Mouse (Mus musculus) cerebellum, postnatal 10 days (tissue): Measurements from ENCODE around the gene Kcna1.

Experiments used
- DNase-seq, 2 experiments: peaks; one replicate each; pipeline ENCODE4 v3.0.0; 2021; ENCODE audit warnings: mixed read lengths in 2 of 2

Gene Kcna1

DNA sequence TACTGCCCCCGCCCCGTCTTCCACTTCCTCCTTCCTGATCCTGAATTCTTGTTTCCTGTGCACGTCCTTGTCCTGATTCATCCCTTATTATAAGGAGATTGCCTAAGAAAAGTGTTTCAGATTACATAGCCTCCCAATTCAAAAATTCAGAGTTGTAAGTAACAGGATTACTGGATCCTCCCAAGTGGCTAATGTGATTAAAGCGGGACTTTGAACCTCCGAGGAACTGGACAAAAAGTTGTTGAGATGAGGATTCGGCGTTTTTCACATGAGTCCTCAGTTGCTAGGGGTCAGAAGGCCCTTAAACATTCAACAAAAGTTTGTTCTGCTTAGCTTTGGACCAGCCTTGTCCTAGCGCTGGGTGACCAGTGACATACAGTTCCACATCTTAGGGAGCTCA is at the start of gene Kcna1:
Gene Kcna1, minus strand, starts transcription at position 4 of the 400 bp plus-strand sequence.
- DNase-seq, result no peak

DNA sequence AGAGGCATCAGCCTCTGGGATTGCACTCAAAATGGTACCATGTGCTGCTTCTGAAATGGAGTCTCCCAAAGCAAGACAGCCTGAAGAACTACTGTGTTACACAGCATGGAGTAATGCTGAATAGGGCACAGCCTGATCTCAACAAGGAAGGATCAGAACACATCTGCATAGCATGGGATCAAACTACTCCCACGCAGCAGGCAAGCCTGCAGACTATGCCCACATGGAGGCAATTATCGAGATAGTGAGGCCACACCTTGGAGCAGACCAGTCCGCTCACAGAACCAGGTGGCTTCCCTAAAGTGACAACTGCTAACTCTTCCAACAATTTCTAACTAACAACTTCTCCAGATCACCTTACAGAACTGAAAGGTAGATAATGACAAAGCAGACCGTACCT is 40.9 kb upstream of the Kcna1 start:
- no peak for DNase-seq

DNA sequence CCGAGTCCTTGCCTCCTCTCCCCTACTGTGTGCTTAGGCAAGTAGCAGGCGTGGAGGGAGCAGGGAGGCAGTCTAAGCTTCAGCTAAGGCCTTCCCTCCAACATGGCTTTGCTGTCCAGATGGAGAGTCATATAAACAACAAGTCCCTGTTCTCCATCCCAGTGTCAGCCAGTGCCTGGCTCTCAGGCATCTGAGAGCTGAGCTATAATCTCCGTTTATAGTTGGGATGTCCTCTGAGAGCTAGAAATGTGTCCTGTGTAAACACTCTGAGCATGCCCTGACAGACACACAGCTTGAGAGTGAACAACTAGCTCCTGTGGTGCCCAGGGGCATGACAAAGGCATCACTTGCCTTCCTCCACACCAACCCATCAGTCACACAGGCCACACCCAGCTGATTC is 39.0 kb upstream of the Kcna1 start:
- no peak for DNase-seq

DNA sequence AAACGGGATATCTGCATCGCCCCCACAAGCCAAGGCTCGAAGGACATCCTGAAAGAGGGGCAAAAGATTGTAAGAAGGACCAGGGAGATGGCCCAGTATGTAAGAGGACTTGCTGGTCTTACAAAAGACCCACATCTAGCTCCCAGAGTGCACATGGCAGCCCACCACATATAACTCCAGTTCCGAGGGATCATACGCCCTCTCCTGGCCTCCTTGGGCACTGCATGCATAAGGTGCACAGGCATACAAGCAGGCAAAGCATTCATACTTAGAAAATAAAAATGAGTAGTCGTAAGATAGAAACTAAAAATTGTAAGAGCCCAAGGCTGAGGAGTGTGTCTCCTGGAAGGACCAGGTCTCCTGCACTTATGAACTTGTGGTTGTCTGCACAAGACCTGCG is 32.8 kb upstream of the Kcna1 start:
- DNase-seq, result peak; percentile 82 to 87

DNA sequence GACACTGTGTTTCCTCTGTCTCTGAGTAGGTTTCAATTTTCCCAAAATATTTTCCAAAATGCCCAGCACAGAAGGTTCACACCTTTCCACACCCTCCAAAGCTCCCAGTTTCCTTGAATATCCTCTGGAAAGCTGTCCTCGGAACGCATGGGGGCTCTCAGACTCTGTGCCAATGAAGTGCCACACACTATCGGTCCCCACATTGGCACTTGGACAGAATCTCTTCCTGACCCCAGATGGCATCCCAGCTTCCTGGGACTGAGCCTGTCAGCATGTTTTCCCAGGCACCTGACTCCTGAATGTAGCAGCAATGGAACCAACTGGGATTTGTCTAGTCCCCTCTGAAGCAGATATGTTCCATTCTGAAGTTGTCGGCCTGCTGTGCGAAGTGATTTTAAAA is 20.8 kb upstream of the Kcna1 start:
- peak; percentile 89 to 91 for DNase-seq

DNA sequence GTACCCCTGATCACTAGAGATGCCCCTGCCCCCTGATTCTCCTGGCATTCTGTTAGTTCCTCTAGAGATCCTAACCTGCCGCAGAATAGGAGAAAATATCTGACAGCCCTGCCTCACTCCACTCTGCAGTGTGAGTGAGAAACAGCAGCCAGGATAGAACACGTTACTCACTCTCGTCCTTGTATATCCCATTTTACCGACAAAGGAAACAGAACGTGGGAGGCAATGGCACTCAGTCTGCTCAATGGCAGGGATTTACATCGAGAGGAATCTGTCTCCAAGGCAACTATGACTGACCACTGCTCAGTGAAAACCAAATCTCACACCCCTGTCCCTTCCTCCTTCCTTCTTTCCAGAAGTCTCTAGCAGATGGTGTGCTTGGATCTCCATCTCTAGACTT is 19.9 kb upstream of the Kcna1 start:
- DNase-seq, result no peak

DNA sequence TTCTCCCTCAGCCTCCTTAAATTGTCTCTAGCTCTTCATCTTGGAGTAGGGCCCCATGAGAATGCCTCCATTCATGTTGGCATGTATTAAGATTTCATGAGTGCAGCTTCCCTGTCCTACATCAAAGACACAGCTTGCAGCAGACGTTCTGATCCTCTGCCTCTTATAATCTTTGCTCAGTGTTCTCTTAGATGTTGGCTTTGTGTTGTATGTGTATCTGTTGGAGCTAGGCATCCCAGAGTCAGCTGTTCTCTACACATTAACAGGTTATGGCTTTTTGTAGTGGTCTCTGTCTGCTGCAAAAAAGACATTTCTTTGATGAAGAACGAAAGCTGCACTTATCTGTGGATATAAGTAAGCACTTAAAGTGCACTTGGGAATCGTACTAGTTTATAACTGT is 18.4 kb upstream of the Kcna1 start:
- DNase-seq, result no peak

DNA sequence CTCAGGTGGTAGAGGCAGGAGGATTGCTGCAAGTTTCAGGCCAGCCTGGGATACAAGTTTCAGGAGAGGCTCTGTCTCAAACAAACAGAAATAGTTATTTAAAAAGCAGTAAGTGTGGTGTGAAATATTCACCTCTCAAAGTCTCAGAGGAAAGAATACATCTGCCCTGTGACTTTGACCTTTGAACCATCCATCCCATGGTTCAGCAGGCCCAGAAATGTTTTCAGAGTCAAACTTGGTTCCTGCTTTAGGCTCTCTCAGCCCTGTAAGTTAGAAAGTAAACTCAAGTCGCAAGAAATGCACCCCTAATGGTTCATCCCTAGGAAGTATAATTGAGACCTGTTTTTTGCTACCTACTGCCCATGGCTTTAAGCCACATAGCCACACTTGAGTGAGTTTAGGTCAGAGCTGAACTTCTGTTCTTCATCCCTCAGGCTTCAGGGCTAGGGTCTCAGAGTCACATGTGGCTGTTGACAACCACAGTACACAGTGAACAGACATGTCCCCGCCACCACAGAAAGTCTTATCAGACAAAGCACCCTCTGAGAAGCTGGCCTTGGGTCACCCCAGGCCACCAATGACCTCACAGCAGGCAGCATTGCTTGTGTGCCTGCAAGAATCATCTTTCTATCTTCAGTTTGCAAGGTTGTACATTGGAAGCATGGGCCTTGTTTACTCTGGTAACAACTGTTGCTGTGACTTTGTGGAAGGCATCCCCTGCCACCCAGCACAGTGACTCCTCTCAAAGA is 11.6 kb upstream of the Kcna1 start:
- no peak for DNase-seq

DNA sequence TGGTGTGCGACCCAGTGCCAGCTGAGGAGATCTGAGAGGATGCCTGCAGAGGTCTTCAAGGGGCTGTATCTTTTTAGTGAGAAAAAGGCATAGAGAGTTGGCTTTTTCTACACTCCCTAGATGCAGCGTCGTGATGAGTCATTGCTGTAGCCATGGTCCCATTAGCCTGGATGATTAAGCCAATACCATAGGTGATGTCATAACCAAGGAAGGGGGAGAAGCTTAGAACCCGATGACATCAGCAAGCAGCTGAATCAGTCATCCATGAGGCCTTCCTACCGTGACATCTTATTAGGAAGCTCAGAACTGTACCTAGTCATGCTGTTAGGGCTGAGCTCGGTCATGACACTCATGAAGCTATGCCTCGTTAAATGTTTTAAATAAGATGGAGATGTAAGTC is 7.4 kb upstream of the Kcna1 start:
- DNase-seq, result no peak

DNA sequence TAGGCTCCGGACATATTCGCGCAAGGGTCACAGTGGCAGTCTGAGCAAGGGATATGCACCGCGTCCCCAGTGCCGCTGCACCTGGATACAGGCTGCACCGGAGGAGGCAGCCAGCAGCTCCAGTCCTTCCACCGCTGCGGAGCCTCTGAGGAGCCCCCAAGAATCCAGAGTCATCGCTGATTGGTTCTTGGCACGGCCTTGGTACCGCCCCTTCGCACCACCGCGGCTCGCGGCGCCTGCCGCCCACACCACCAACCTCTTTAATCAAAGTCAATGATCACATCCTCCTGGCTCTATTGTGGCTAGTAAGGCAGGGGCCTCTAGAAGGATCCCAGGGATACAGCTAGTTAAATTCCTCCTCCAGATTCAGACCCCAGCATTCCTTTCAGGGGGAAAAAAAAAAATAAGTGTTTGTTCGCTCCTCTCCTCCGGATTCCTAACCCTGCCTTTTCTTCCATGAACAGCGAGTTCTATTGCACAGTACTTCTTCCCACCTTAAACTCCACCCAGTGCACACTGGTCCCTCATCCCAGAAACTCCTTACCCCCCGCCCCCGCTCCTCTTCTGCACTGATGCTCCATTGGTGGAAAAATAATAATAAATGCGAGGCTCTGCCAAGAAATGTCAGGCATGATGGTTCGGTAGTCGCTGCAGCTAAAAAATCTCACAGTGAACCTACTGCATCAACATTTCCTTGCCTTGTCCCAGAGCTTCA is 383 bp downstream of the Kcna1 start:
- peak; percentile 87 to 91 for DNase-seq

DNA sequence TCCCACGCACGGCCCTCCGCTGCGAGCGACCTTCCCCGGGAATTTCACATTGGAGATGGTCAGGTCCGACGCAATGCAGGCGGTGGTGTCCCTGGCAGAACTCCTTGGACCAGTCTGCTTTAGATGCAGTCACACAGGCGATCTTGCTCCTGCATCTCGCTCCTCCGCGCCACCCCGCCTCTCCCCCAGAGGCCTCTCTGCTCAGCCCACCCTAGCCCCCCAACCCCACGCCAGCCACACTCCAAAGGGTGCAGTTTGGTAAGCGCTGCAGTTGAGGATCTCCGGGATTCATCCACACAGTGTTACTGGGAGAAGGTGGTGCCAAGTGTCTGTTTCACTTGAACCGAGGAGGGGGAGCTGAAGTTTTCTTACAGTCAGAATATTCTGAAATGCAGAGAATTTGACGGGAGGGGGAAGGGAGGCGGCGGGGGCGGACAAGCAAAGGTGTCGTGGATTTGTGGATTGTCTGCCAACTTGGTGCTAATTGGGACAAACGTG is 1.1 kb downstream of the Kcna1 start:
- peak; percentile 84 for DNase-seq

DNA sequence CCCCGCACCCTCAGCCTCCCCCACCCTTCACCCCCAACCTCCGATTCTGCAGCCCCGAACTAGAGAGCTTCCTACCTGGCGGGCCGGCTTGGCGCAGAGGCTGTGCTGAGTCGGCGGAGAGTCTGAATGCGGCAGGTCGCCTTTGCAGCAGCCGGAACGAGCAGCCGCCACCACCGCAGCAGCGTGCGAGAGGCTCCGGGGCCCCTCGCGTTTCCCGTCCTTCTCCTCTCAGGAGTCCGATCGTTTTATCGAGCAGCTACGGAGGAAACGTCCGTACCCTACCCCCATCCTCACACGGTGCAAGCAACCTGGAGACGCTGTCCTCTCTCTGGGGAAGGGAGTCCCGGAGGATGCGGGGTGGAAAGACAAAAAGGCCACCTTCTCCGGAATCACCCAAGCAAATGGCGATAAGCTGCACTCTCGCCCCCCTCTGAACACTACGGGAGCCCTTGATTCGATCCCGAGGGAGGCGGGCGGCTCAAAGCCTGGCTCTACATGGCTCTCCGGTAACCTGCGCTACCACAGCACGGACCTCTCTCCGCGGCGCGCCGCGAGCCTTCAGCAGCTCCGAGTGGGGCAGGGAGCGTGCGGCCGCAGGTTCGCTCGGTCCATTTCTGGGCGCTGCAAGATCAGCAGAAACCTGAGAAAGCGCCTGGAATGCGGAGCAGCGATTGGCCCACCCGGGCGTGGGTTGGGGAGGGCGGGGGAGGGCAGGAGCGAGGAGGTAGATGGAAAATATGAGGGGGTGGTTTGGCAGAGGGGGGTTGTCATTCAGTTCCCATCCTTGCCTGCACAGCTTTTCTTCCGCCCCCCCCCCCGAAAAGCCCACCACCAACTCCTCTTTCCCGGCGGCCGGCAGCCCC is 1.8 kb downstream of the Kcna1 start:
- DNase-seq, result peak; percentile 87 to 88

DNA sequence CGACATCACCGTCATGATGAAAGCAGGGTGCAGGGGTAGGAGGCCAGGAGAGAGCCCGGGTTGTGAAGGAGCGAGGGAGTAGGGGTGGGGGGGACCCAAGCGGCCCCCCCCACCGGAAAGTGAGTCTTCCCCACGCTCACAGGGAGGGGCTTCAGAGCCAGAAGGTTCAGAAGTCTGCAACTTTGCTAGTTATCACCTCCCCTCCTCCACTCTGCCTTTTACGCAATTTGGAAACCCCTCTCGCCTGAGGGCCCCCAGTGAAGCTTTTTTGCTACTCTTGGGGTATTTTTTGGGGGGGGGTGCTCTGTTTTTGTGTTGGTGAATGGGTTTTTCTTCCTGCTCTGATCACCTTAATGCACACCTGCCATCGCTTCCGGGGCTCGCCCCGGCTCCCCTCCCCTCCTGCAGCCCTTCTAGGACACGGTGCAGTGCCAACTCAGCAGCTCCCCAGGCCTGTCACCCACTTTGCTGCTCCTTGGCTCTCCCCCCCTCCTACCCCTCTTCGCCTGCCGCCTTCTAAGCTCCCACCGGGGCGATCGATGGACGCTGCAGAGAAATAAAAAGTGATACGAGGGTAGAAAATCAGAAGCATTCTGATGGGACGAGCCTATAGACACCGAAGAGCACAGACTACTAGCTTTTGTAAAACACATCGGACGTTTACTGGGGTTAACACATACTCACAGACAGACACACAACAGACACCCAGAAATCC is 2.7 kb downstream of the Kcna1 start:
- peak; percentile 59 to 60 for DNase-seq

DNA sequence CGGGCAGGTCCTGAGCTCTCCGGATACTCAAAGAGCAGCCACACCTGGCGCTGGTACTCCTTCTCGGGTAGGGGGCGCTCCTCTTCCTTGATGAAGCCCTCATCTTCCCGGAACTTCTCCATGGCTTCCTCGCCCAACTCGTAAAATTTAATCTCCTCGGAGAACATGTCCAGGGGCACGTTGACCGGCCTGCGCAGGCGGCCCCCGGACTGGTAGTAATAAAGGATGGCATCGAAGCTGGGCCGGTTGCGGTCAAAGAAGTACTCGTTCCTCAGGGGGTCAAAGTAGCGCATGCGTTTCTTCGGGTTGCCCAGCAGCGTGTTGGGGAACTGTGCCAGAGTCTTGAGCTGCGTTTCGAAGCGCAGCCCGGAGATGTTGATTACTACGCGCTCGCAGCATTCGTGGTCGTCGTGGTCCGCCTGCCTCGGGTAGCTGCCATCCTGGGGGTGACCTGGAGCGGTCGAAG is 3.3 kb downstream of the Kcna1 start:
- peak; percentile 87 to 88 for DNase-seq

DNA sequence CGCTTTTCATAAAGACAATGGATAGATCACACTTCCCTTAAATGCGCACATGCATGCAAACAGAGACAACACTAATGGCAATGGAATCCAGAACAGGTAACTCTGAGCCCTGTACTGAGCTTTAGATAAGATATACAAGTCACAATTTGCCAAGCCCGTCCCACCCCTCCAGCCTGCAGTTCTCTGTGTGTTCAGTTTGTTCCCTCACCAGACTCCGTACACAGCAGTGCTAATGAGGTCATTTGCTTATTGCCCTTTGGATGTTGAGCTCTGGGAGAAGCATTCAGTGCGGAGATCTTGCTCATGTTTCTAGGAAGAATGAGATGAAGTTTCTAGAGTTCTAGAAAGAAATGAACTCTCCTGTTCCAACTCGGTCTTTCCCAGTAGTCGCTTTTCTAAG is 17.7 kb downstream of the Kcna1 start:
- no peak for DNase-seq

DNA sequence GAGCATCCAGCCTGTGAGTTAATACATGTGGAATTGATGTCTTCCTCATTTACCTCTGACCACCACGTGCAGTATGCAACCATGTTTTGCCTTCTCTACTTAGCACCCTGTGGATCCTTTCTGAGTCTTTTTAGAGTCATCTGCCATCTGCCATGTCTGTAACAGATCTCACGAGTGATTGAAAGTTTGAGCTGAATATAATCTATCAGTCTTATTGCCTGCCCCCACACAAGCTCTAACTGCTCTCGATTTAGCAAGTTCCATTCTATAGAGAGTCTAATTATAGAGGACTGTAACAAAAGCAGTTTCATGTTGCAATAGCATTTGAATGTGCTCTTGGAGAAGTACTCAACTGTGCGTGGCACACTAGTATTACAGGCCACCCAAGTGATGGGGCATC is 27.7 kb downstream of the Kcna1 start:
- DNase-seq, result no peak

DNA sequence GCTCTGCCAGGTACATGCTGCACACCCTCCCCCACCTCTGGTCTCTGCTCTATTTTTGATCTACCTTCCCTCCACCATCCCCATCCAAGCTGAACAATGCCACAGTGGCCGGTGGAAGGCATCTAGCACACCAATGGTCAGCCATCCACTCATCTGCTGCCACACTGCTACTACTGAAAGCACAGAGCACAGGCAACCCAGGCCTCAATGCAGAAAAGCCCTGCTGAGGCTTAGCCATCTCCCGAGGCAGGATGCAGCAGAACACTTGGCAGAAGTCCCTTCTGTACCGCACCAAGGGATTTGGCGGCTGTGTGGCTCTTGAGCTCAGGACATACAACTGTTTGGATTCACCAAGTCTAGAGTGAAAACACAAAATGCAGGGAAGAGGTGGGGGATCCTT is 35.4 kb downstream of the Kcna1 start:
- peak; percentile 41 to 44 for DNase-seq

DNA sequence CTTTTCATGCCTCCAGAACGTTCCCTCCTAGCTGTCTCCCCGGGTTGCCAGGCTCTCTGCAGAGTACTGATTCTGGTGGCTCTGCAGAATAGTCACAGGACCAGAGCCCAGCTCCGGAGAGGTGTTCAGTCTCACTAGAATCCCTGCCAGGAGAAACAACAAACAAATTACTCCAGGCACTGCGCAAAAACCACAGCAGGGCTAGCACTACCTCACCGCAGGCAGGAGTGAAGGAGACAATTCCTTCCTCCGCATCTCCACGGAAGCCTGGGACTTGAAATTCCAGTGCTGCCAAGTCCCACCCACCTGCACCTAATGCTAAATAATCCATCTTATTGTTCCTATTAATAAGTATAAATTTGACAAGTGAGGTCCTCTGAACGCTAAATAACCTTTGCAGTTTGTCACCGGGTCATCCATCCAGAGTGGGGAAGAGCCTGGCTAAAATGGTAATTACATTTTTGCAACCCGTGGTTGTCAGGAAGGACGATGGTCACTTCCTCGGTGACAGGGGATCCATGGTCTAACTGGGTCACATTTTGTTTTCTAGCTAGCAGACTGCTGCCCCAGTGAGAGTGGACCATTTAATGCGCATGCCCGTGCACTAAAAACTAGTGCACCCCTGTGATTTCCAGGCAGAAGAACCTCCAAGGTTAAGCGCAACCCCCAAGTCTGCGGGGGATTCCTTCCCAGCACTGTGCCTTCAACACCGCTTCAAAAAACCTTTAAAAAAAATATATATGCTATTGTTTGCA is 36.8 kb downstream of the Kcna1 start:
- DNase-seq, result no peak

DNA sequence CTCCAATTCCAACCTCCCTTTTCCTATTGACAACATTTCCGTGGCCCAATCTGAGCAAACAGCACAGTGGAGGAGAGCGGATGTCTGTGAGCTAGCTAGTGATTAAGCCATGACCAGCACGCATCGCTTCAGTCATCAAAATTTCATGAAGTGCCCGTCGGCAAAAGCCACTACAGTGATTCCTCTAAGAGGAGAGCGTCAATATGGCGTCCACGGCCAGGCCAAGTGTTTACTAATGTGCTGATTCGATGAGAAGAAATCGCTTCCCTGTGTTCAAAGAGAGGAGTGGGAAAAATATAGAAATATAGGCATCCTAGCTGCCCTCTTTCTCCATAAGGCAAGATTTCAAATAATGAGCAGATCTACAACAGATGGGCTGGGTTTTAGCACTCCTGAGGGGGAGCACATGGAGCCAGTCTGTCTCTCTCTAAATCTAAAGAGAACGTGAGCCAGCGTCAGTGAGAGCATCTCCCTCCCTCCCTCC is 44.3 kb downstream of the Kcna1 start:
- peak; percentile 70 to 72 for DNase-seq

DNA sequence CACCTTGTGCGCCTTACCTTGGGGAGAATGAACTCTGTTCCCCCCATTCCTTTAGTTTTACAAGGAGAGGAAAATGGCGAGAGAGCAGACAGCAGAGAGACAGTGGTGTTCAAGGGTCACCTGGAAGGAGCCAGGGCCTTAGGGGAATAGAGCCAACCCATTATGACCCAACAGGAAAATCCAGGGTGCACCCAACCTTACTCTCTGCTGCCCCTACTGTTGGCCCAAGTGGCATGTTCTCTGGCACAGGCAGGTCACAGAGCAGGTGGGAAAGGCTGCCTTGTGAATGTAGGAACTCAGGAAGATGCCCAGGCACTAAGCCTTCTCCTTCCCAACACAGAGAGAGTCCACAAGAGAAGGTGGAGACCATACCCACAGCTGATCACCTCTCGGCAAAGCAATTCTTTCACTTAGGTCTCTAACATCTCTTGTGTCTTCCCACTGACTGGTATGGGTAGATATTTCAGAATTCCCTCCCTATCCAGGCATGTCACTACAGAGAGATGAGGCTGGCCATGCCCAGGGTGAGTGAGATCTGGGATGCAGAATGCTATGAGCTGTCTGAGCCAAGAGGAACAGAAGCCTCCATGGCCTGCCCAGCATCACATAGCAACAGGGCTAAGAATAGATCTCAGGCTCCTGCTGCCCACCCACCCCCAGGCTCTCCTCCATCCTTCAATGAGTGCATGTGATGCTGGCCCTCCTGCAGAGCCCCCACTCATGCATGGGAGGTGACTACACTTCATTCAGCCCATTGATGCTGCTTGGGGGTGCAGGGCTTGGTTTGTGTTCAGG is 46.8 kb downstream of the Kcna1 start:
- peak; percentile 81 to 85 for DNase-seq

DNA sequence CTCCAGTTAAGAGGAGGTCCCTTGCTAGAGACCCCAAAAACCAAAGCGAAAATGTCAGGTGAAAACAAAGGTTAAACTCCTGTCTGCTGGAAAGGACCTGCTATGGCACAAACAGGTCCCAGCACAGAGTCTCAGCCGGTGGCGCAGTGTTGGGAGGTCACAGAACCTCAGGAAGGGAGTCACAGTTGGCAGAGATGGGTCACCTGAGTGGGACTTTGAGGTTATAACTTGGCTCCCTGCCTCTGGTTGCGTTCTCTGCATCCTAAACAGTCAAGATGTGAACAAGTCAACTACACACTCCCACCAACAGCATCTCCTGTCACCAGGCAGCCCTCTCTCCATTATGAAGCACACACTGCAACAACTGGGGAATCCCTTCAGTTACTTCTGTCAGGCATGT is 48.4 kb downstream of the Kcna1 start:
- DNase-seq, result no peak
